Mouse (Mus musculus) brain, embryonic 14.5 days (tissue): Measurements from ENCODE around the gene Lrfn3.

Experiments
- CTCF ChIP-seq: fragments of 200-500 bp; IDR thresholded peaks from 2 replicates; pipeline ENCODE4 v1.5.1; 2012; ENCODE audit warnings: inconsistent platforms, mild to moderate bottlenecking, moderate library complexity, borderline replicate concordance; ENCODE audit not compliant: insufficient read depth, insufficient read length; ENCODE audit errors: extremely low read depth
- POLR2A ChIP-seq: fragments of 200-500 bp; IDR thresholded peaks from 2 replicates; pipeline ENCODE4 v1.6.1; 2012; ENCODE audit warnings: mild to moderate bottlenecking, inconsistent platforms, borderline replicate concordance; ENCODE audit not compliant: poor library complexity, insufficient read depth, insufficient read length, severe bottlenecking; ENCODE audit errors: extremely low read depth

- TF ChIP-seq CTCF (no peak), POLR2A (peak; percentile 88; the same call in 1 of the 2 replicates)
These were observed 40.3 kb downstream of the Lrfn3 start for GRCm38 (mm10) chr7:30322285-30322667.
